Mouse (Mus musculus) kidney, postnatal 25 days (tissue): ENCODE results near the gene Ube3a.

ENCODE experiments used
- DNase-seq, 2 experiments: peaks; one replicate each; pipeline ENCODE4 v3.0.0; 2021; ENCODE audit warnings: mixed read lengths in 2 of 2

The Ube3a gene

DNA sequence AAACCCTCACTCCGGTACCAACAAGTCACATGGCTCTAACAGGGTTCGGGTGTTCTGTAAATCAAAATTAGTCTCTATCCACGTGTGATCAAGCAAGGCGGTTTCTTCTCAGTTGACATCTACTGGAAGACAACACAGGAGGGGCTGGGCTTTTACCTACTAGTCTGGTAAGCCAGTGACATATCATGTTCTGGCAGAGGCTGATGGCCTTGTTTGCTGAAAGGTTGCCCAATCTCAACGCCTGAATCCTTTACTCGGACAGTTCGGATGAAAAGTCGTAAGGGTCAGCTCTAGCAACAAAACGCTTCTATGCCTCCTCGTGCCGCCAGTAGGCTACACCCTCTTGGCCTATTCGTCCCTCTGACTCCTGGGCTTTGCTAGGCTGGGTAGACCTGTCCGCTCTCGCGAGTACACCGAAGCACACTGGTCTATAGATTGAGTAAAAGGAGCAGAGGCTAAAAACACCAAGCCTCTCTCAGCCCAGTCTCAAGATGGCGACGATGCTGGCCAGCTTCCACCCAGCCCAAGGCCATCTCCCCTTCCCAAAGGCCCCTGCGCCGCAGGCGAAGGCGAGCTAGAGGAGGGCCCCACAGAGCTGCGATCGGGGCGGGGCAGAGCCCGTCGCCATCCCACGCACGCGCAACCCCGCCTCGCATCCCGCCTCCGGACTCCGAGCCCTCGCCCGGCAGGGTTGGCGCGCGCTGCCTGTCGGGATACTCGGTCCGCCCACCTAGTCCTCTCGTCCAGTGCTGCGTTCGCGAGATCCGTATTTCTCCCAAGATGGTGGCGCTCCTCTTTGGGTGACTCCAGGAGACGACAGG lies at the start of gene Ube3a:
Ube3a (plus strand) TSS at position 706 of the 821 bp plus-strand sequence.
- DNase-seq = peak; percentile 97 to 99

GRCm38 (mm10) chr7:59192831-59193230 lies 35.7 kb upstream of the Ube3a start:
- DNase-seq = no peak

GRCm38 (mm10) chr7:59214911-59215310 lies 13.6 kb upstream of the Ube3a start:
- no peak for DNase-seq

GRCm38 (mm10) chr7:59221244-59221643 lies 7.3 kb upstream of the Ube3a start:
- DNase-seq = peak in 1 of 2 experiments; percentile 19

DNA sequence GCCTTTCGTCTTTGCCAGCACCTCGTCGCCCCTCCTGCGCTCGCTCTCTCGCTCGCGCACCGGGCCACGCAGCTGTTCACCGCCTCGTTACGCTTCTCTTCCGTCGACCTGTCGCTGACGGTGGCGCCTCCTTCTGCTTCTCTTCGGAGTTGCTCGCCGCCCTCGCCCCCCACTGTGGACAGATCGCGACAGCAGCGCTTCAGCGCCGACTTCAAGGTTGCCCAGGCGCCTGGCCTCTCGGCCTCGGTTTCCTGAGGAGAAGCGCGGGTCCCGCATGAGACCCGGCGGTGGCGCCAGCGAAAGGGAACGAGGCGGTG lies 274 bp downstream of the Ube3a start:
- DNase-seq = no peak

GRCm38 (mm10) chr7:59229183-59229911 lies 797 bp downstream of the Ube3a start:
- peak; percentile 40 to 67 for DNase-seq

GRCm38 (mm10) chr7:59230304-59230703 lies 1.8 kb downstream of the Ube3a start:
- no peak for DNase-seq

- no peak for DNase-seq
These were observed 2.2 kb downstream of the Ube3a start for GRCm38 (mm10) chr7:59230768-59231167.

- no peak for DNase-seq
These were observed 3.4 kb downstream of the Ube3a start for GRCm38 (mm10) chr7:59231960-59232359.

- no peak for DNase-seq
These were observed 6.3 kb downstream of the Ube3a start for GRCm38 (mm10) chr7:59234773-59235401.

DNA sequence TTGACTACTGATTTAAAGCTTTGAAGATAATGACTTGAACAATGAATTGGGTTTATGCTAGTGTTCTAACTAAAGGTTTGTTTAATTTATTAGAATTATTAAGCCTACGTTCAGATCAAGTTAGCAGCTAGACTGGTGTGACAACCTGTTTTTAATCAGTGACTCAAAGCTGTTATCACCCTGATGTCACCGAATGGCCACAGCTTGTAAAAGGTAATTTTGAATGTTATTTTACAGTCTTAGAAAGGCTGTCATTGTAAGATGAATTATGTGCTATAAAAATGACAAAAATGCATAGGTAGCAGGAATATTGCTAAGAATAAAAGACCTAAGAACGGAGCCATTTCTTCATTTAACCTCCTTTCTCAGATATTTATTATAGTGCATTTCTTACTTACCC lies 14.7 kb downstream of the Ube3a start:
- no peak for DNase-seq

DNA sequence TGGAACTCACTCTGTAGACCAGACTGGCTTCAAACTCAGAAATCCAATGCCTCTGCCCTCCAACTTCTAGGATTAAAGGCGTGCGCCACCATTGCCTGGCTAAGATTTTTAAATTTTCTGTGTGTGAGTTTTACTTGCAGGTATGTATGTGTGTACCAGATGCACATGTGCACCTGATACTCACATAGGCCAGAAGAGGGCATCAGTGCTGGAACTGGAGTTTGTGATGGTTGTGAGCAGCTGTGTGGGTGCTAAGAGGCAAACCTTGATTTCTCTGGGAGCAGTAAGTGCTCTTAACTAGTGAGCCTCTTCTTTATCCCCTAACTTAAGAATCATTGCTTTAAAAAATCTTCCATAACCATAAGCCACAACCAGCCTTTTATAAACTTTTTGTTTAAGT lies 17.0 kb downstream of the Ube3a start:
- DNase-seq = no peak

- DNase-seq = no peak
These were observed 24.8 kb downstream of the Ube3a start for GRCm38 (mm10) chr7:59253373-59253772.

GRCm38 (mm10) chr7:59265538-59265937 lies 37.0 kb downstream of the Ube3a start:
- DNase-seq = no peak

DNA sequence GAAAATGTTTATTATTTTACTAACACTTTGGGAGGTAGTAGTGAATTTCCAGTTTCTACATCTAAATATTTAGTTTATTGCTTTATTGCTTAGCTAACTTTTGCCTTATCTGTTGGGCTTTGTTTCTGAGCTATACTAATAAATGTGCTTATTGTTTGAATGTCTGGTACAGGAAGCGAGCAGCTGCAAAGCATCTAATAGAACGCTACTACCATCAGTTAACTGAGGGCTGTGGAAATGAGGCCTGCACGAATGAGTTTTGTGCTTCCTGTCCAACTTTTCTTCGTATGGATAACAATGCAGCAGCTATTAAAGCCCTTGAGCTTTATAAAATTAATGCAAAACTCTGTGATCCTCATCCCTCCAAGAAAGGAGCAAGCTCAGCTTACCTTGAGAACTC lies 43.2 kb downstream of the Ube3a start:
- DNase-seq = no peak

GRCm38 (mm10) chr7:59312576-59312975 lies 84.0 kb downstream of the Ube3a start:
- no peak for DNase-seq

DNA sequence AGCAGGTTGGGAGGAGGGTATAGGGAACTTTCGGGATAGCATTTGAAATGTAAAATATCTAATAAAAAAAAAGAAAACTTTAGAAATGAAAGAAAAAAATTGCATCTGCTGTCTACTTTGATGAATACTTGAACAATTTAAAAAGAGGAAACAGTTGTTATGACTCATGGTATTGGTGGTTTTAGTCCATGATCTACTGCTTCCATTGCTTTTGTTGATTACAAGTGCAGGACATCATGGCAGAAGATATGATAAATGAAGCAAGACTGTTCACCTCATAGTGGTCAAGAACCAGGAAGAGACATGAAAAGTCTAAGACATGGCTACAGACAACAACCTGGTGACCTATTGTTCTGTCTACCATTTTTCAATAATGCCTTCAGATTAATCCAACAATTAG lies 94.2 kb downstream of the Ube3a start:
- no peak for DNase-seq
